Mouse (Mus musculus): ENCODE measurements at regions not wholly inside any gene's neighbourhood (a gene's known extent, or its start where the extent isn't known, plus 50 kb on each side); places are given as distances from the start of the nearest gene placed in this dataset.

DNA sequence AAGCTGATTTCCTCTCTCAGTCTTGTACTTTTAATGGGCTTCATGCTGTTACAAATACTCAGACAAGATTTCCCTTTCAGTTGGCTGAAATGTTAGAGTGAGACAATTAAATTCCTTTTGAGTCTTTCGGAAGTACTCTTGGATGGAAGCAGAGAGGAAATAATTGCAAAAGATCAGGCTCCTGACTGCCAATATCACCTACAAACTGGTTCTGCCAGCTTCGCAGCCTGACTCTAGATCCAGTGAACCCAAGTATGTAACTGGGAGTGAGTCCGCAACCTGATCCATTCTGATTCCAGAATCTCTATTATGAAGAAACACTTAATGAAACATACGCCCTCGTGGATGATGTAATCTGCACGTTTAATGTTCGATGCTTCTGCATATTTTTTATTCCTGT is 135.4 kb upstream of the Chl1 start:
- TF ChIP-seq SMC3 (IDR thresholded peaks at IDR 0.05; ENCODE audit: low read depth, low read length) (no peak), TBP (IDR thresholded peaks at IDR 0.05; ENCODE audit: low read depth, low read length) (no peak), POLR2A (IDR thresholded peaks at IDR 0.05; ENCODE audit: control insufficient read depth in 1 of 2, insufficient read depth in 1 of 2, low read depth in 1 of 2, low read length in 2 of 2, poor library complexity in 1 of 2) (no peak), HCFC1 (IDR thresholded peaks at IDR 0.05; ENCODE audit: low read depth, low read length) (no peak), USF2 (IDR thresholded peaks at IDR 0.05; ENCODE audit: borderline replicate concordance in 1 of 2, insufficient read depth in 1 of 2, low read depth in 1 of 2, low read length in 2 of 2) (no peak), JUND (IDR thresholded peaks at IDR 0.05; ENCODE audit: low read depth, low read length) (no peak), CTCF (IDR thresholded peaks at IDR 0.05 in 2 of 3, conservative IDR thresholded peaks at IDR 0.05 in 1 of 3; ENCODE audit: control insufficient read depth in 1 of 3, insufficient read depth in 1 of 3, low read depth in 2 of 3, low read length in 3 of 3, poor library complexity in 1 of 3, severe bottlenecking in 1 of 3) (no peak), ZC3H11A (IDR thresholded peaks at IDR 0.05; ENCODE audit: low read depth, low read length) (no peak)

Data from MEL (cell line).